Mouse (Mus musculus) gonadal fat pad, adult 2 months (tissue): ENCODE results near the gene Msmp. TPM values are rescaled to one million over a fixed set of nuclear protein-coding genes. Genes with fewer than 3 reads are reported as not detected.
"Not testable (repeated sequence)": the region's sequence is repeated elsewhere in the genome, so short reads cannot be mapped to it uniquely, and the experiment has no call there.

ENCODE experiments used
- DNase-seq: peaks from one replicate; pipeline ENCODE4 v3.0.0-alpha.2; 2012; ENCODE audit warnings: low read depth
- polyA plus RNA-seq: library from polyadenylated mRNA; depleted of rRNA; stranded (reverse); fragments of >200 nt; gene quantifications from 2 replicates; pipeline ENCODE4 v1.2.3, GENCODE M21; 2012

The Msmp gene
- polyA plus RNA-seq, 1 experiment = 2.0 TPM

DNA sequence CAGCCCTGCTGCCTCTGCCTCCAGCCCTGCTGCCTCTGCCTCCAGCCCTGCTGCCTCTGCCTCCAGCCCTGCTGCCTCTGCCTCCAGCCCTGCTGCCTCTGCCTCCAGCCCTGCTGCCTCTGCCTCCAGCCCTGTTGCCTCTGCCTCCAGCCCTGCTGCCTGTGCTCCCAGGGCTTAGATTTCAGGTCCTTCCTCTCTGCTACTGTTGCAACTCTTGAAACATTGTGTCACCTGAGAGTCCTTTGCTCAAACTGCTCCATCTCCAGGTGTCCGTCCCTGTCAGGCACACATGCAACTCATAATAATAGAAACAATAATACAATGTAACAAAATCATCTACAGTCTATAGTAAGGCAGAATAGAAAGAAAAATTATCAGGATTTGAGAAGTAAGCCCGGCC, 12.3 kb upstream of the Msmp start:
- DNase-seq = not testable (repeated sequence)

DNA sequence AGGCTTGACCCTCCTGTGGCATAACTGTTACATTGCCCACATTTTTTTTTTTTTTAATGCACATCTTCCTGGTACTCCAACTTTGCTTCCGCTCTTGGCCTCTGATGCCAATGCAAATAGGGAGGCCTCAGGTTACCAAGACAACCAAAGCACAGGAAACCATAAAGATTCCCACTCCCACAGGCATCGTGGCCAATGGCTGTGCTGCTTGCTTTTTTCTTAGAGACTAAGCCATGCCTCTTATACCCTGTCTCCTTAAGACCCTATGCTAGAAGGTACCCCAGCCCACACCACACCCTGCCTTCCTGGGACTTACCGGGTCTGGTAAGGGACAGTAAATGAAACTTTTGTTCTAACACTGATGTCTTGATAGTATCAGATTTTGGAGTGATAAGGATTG, 9.2 kb upstream of the Msmp start:
- no peak for DNase-seq

DNA sequence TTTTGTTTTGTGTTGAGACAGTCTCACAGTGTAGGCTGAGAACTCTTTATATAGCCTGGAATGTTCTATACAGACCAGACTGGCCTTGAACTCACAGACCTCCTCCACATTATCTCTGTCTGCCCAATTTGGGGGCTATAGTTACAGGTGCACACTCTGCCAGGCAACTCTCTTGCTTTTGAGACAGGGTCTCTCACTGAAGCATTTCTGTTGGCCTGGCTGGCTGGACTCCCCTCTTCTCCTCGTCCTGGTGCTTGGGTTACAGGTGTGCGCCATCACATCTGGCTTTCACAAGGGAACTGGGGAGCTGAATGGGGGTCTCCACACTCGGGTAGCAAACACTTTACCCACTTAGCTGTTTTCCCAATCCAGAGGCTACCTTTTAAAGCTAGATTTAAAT, 7.7 kb upstream of the Msmp start:
- no peak for DNase-seq

DNA sequence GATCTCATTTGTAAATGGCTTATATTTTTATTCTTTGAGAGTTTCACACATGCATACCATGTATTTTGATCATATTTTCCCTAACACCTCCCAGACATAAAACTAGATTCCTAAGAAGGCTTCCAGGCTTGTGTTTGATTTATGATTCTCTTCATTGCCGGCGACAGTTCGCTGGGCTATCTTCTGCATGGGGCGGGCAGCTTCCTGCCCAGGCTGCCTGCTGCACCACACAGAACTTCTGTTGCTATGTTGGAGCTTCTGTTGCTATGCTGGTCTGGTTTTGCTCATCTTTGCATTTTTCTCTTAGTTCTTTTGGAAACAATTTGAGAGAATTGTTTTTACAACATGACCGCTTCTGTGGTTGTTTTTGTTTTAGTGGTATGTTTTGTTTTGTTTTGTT, 7.2 kb upstream of the Msmp start:
- DNase-seq = no peak

DNA sequence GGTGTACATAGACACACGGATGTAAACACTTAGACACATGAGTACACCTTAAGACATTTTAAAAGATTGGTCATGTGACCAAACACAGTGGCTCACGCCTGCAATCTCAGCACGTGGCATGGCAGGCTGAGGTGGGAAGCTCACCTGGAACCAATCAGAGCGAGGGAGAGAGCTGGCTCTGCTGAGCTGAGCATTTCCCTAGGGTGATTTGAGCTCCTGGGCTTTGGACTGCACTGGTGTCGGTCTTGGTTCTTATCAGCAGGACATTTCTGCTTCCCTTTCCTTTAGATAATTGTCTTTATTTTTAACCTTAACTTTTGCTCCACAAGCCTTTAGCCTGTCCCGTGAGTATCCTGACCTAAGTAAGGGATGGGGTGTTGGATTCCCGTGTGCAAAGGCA, 3.4 kb upstream of the Msmp start:
- no peak for DNase-seq

DNA sequence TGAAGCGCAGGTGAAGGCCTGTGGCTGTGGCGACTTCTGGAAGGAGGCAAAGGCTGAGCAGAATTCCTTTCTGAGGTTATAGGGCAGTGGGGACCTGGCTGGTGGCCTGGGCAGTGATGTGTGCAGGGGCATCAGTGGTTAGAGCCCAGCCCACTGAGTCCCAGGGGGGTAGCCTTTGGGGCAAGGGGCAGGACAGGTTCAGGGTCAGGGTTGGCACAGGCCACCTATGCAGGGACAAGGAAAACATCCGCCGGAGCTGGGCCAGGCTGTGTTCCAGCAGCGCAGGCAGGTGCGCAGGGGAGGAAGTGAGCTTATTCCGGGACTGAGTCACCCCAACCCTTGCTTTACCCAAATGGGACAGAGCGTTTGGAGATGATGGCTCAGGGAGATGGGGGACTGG, 2.1 kb upstream of the Msmp start:
- no peak for DNase-seq

DNA sequence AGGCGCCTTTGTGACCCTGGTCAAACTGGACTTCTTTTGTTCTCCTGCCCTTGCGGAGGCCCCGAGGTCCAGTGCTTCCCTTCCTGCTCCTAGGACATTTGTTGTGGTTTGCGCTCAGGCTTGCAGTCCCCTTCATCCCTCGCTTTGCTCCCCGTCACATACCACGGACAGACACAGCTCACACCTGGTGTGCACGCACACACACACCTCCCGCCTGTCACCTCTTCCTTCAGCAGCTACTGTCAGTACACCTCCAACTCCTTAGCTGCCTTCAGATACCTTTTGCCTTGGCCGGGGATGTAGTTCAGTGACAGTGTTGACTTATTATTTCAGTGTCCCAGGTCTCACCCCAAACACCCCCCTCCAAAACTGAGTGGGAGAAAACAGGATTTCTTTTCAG, 1.4 kb upstream of the Msmp start:
- no peak for DNase-seq

DNA sequence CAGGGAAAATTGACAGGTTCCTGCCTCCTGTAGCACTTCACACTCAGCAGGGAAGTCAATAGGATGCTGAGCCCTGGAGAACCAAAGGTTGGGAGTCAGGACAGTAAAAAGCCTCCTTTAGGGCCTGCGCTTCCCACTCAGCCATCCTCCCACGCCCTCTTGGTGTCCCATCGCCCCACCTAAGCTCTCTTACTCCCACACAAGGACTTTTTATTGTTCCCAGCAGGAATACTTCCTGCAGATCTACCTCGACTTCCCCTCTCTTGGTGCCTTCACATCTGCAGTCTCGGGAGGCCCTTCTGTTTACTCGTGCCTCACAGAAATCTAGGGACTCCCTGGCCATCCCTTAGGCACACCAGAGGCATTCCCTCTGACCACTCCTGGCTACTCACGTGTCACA, 873 bp downstream of the Msmp start:
- DNase-seq = no peak

DNA sequence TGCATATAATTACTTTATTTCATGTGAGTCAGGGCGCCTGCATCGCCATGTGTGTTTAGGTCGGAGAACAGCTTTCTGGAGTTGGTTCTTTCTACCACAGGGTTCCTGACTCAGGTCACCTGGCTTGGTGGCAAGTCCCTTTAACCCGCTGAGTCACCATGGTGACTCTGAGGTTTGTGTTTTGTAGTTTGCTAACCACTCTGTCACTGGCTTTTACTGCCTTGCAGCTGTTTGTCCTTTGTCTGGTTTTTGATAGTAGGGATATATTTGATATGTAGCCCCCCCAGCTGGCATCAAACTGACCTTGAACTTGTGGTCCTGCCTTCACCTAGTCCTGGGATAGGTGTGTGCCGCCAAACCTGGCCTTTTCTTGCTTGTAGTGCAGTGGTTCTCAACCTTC, 2.1 kb downstream of the Msmp start:
- DNase-seq = no peak

DNA sequence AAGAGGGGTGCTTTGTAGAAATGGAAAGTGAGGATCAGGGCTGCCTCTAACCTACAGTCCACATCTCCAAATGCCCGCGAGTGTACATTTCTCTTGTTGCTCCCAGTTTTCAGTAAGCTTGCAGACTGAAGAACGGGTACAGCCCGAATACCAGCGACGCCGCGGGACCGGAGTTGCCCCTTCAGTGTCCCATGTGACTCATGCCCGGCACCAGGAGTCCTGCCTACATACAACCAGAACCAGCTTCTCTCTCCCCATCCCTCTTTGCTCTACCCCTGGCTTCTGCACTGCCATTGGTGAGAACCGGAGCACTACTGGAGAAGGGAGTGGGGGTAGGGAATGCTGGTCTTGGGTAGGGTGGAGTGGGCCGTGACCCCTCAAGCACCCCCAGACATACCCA, 2.9 kb downstream of the Msmp start:
- no peak for DNase-seq

DNA sequence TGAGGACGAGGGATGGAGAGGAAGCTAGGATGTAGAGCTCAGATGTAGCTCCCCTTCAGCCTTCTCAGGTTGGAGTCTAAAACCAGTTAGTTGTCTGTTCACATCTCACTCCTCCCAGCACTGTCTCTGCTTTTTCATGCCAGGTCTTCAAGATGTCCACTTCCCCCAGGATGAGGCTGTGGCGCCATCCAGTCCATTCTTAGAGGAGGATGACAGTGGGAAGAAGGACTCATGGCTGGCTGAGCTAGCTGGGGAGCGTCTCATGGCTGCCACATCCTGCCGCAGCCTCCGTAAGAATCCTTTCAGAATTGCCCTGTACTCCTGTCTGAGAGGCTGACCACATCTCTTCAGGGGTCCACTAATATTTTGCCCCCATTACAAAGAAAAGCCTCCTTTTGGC, 3.6 kb downstream of the Msmp start:
- no peak for DNase-seq

DNA sequence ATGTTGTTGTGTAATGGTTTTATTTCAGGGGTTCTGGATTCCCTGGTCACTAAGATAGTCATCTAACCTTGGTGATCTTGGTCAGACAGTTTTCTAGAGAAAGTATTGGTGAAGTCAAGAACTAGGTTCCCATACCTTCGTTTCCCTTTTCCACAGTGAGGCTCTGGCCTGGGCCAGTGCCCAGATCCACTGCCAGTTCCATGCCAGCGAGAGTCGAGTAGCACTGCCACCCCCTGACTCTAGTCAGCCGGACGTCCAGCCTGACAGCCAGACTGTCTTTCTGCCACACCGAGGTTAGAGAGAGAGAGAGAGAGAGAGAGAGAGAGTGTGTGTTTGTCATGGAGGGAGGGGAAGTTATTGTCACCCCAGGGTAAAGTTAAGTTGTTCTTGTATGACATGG, 4.6 kb downstream of the Msmp start:
- DNase-seq = no peak

DNA sequence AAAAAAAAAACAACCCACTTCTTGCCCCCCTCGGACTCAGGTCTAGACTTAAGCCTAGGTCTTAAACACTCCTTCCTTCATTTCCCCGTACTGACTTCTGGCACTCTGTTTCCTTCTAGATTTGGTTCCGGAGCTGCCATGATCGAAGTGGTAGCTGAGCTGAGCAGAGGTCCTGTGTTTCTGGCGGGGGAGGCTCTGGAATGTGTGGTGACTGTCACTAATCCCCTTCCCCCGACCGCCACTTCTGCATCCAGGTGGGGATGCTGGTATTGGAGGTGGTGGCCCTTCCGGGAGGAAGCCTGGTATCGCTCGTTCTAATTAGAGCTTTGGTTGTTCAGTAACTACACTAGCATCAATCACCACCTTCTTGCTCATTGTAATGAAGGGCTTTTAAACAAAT, 5.0 kb downstream of the Msmp start:
- DNase-seq = no peak

DNA sequence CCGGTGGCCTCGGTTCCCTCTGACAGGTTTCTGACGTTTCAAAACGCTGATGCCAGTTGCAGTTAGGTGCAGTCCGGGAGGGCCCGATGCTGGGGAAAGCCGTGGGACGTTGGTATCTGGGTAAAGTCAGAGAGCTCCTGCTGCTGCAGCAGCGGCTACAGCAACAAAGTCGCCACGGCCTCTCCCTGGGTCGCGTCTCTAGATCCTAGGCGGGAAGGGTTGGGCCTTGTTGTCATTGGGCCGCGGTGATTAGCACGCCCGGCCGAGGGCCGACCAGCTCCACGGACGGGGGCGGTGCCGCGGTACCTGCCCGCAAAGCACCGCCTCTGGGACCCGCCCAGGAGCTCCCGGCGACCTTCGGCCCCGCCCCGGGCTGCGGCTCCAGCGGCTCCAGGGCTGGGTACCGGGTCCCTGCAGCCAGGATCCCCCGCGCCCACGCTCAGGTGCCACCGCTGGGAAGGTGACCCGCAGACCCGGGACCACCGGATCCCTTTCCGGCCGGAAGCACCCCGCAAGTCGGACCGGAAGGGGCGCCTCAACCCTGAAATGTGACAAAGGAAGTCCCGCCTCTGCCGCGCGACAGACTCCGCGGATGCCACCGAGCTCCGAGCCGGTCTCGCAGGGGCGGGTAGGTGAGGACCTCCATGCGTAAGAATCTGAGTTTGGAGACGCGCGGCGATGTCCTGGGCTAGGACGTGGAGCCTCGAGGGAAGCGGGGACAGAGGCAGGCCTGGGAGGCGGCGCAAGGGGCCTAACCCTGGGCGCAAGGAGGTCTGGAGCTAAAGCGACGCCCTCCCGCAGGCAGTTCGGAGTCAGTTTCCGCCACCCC, 5.7 kb downstream of the Msmp start, which contains the start of the genes Rgp1 and Gba2:
TSS of gene Rgp1 (plus strand) at position 340 of the 829 bp plus-strand sequence.
TSS of gene Gba2 (minus strand) at position 498 of the 829 bp plus-strand sequence.
- no peak for DNase-seq

DNA sequence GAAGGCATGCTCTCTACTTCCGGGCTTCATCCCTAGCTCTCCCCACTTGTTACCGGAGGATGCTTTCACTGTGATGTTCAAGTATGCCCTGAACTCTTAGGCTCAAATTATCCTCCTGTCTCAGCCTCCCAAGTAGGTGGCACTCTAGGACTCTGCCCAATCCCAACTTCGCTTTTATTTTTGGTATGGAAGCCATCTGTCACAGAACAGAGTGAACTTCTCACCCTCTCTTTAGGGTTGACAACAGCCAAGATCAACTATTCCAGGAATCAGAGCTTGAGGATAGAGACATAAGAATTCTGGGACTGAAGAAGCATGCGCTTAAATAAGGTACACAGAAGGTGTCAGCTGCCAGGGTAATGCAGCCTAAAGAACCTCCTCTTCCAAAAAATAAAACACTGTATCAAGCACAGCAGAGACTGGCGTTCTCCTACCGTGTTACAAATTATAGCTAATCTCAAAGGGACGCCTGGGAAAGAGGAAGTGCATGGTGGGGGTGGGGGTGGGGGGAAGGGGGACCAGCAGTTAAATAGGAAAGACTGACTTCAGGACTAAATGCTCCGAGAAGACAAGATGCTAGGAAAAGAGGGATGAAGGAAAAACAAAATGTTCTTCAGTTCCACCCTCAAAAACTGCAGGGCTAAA, 6.9 kb downstream of the Msmp start:
- DNase-seq = no peak

DNA sequence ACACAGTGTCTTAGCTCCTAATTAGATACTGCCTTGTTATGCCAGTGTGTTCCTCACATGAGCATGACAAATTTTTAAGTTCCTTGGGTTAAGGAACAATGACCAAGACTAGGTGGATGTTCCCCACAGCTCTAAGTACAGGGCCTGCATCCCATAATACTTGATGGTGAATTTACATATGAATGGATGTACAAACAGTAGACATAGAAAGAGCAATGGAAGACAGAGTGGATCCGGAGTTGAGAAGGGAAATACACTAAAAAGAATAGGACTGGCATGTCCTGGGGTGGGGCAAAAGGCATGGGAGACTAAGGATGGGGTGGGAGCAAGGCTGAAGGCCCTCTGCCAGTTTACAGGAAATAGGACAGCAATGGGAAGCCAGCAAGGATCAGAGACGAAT, 8.9 kb downstream of the Msmp start:
- DNase-seq = no peak

DNA sequence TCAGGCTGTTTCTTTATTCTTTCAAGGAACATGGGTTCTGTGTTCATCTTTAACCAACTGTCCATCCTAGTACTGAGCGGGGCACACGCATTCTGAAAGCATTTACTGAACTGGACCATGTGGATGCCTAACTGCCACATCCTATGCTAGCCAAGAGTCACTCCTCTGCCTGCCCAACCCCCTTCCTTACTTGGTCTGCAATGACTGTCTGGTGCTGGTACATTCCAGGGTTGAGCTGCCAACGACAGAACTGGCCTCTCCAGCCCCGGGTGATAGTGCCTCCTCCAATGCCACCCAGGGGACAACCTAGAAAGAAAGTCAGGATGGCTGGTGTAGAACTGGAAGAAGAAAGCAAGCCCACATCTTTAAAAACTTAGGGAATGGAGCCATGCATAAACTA, 10.7 kb downstream of the Msmp start:
- no peak for DNase-seq

DNA sequence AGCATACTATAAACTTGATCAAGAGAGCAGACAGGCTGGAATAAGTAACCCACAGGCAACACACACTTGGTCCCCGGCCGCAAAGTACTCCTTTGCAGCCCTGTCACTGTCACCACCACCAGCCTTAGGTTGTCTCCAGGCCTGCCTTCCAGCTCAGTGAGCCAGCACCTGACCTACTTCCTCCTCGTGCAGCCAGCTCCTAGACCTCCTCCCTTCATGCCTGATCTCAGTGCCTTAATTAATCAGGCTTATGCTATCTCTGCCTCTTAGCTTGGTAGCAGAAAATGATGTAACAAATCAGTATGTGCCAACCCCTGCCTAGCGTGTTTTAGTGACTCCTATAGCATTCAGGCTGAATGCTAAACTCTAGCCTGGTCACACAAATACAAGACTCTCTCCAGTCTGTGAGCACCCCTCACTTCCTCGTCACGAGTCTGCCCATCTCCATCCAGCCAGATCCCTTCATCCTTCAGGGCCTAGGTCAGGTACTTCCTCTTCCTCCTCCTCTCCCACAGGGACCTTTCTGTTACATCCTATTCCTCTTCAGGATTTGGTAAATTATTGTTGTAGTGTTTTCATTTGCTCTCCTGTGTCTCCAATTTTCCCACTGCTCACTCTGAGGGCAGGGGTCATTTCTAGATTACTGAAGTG, 12.8 kb downstream of the Msmp start:
- DNase-seq = no peak

DNA sequence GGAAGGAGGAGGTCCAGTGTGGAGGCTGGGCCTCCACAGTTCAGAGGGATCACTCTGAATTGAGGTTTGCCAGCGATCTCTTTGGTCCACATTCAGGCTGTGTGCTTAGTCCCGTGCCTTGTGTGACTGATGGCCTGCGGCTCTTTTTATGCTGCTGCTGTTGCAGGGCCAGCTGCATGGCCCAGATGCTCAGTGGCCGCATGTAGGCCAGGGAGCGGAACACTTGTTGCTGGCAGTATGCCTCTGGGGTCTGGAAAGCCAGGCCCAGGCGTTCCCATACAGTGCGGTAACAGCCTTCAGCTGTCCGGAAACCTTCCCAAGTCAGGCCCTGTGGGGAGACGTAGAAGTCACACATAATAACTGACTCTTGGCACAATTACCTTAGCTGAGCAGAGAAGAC, 17.2 kb downstream of the Msmp start:
- DNase-seq = no peak

DNA sequence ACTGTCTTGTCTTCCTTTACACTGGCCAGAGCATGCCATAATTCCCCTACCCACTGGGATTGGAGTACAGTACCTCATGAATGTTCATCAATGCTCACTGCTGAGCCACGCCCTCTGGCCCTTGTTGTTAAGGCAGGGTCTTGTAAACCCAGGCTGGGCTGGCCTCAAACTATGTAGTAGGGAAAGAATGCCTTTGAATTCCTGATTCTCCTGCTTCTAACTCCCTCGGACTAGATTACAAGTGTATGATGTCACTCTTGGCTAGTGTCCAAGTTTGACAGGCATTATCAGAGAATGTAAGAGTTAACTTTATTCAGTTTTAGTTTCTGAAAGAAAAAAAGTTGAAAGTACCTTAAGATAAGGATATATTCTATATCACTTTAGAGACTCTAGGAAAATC, 20.1 kb downstream of the Msmp start:
- no peak for DNase-seq

DNA sequence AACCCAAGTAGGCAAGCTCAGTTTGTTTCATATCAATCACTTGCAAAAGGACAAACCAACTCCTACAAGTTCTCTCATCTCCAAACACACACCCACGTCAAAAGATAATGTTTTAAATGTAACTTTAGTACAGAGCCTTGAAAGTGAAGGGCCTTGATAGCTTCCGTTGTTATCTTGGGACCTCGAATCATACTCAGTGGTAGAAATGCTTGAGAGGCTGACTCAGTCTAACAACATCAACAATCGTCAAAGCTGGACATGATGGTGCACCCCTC, 20.8 kb downstream of the Msmp start:
- no peak for DNase-seq

DNA sequence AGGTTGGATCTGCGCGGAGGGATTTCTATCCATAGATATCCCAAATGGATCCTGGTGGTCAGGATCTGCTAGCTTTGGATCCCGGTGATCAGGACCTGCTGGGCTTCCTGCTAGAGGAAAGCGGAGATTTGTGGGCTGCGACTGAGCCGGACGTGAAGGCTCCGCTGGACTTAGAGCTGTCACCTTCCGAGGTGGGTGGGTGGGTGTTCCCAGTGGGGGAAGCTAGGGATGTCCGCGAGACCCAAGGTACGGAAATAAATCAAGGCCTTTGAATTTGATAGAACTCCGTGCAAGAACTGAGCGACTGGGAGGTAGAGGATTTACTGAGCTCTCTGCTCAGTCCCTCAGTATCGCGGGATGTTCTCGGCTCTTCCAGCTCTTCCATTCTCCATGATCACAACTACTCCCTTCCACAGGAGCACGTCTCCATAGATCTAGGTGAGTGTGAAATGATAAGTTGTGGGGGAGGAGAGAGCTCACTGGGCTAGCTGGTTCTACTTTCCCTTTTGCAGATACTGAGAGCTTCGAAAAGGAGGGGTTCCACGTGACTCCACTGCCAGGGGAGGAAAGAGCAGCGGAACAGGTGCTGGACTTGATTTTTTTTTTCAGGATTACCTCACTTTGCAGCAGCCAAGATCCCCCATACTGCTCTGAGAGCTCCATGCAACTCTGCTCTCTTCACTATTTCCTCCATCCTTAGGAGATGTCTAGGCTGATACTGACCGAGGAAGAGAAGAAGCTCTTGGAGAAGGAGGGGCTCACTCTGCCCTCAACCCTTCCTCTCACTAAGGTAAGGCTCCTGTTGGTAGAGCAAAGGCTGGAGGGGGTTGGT, 21.3 kb downstream of the Msmp start:
- DNase-seq = no peak
